Mouse (Mus musculus) kidney, postnatal 0 days (tissue): ENCODE measurements around the gene Traf3. TPM values are rescaled to one million over a fixed set of nuclear protein-coding genes. Genes with fewer than 3 reads are reported as not detected.

Experiments
- ATAC-seq: fragments of 200-750 bp; cut with Nextera tagmentation; replicated peaks from 2 replicates; pipeline ENCODE4 v1.8.0; 2017; ENCODE audit warnings: low read depth, moderate number of reproducible peaks, moderate TSS enrichment, moderate library complexity; ENCODE audit not compliant: low FRiP score
- DNase-seq: peaks from one replicate; pipeline ENCODE4 v3.0.0-alpha.2; 2016; ENCODE audit warnings: low spot score
- H3K27ac ChIP-seq: fragments of 300-500 bp; sonication (generic); 2 replicates; pipeline ENCODE4 v1.5.1; 2014; ENCODE audit warnings: mild to moderate bottlenecking
- H3K27me3 ChIP-seq: fragments of 300-500 bp; sonication (generic); 2 replicates; pipeline ENCODE4 v1.6.1; 2014; ENCODE audit warnings: low read length, mixed read lengths; ENCODE audit not compliant: insufficient read depth
- H3K36me3 ChIP-seq: fragments of 300-500 bp; sonication (generic); 2 replicates; pipeline ENCODE4 v1.6.1; 2014; ENCODE audit warnings: low read length, mixed read lengths; ENCODE audit not compliant: insufficient read depth
- H3K4me1 ChIP-seq: fragments of 300-500 bp; sonication (generic); replicated peaks from 2 replicates; pipeline ENCODE4 v1.6.1; 2014; ENCODE audit warnings: antibody characterized with exemption, low read length, mixed read lengths; ENCODE audit not compliant: insufficient read depth
- H3K4me2 ChIP-seq: fragments of 300-500 bp; sonication (generic); 2 replicates; pipeline ENCODE4 v1.6.1; 2014; ENCODE audit warnings: mild to moderate bottlenecking, low read length, moderate library complexity, mixed read lengths
- H3K4me3 ChIP-seq: fragments of 300-500 bp; sonication (generic); replicated peaks from 2 replicates; pipeline ENCODE4 v1.5.1; 2014; ENCODE audit warnings: low read depth, low read length
- H3K9ac ChIP-seq: fragments of 300-500 bp; sonication (generic); 2 replicates; pipeline ENCODE4 v1.6.1; 2014; ENCODE audit warnings: low read depth, low read length
- H3K9me3 ChIP-seq: fragments of 300-500 bp; sonication (generic); replicated peaks from 2 replicates; pipeline ENCODE4 v1.6.1; 2016; ENCODE audit warnings: low read length, inconsistent platforms, mixed read lengths
- CTCF ChIP-seq: IDR thresholded peaks from 2 replicates; pipeline ENCODE4 v1.5.1; 2016; ENCODE audit warnings: antibody characterized with exemption, low read depth, mild to moderate bottlenecking, moderate library complexity
- WGBS: fragments of 180-500 bp; shearing (Covaris S2); extraction: QIAGEN DNeasy Blood & Tissue Kit; methylation state at CpG from one replicate; pipeline ENCODE4 v1.1.7; 2014; 5-methylcytosine and 5-hydroxymethylcytosine counted together
- polyA plus RNA-seq: library from polyadenylated mRNA; unstranded; fragments of >200 nt; fragmentation: Nextera tagmentation; extraction: Ambion mirVana; gene quantifications from 2 replicates; pipeline ENCODE4 v1.2.1, GENCODE M21; 2015

Gene Traf3
- polyA plus RNA-seq, 1 experiment from 2014 or later: 7.3 TPM

- DNase-seq: no peak
- Histone ChIP-seq H3K4me2 (no peak overlapping the region), H3K27ac (no peak overlapping the region), H3K4me1 (no peaks in the 10 kb centered on the region), H3K9ac (no peak overlapping the region), H3K27me3 (no peaks in the 10 kb centered on the region), H3K4me3 (no peak overlapping the region), H3K36me3 (no peaks in the 10 kb centered on the region), H3K9me3 (no peaks in the 10 kb centered on the region)
- TF ChIP-seq CTCF: no peak
- ATAC-seq: no peak
- WGBS: 67% methylated on average over 7 of the region's 7 CpGs
Measured at GRCm38 (mm10) chr12:111152981-111153710, 13.0 kb upstream of the Traf3 start.

DNA sequence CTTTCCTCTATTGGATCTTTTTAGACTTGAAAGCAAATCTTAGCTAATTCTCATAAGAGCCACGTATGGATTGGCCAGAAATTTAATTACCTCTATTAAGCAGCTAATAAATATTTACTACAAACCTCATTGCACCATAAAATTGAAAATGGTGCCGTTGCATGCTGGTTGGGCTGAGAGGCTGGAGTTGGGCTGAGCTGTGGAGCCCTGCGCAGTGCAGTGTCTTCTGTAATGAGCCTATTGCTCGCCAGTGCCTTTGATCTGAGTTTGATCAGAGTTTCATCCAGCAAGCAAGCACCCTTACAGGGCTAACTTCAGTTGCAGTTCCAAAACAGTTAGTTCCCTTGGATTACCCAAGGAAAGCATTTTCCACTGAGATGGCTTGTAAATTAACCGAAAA, 12.2 kb upstream of the Traf3 start:
- Histone ChIP-seq H3K4me3 (no peak overlapping the region), H3K36me3 (no peaks in the 10 kb centered on the region), H3K9ac (no peak overlapping the region), H3K27me3 (no peaks in the 10 kb centered on the region), H3K4me2 (no peak overlapping the region), H3K27ac (no peak overlapping the region), H3K9me3 (no peaks in the 10 kb centered on the region), H3K4me1 (no peaks in the 10 kb centered on the region)
- ATAC-seq: no peak
- no peak for TF ChIP-seq CTCF
- DNase-seq: peak; percentile 49
- 37% methylated on average over 5 of the region's 5 CpGs for WGBS

GRCm38 (mm10) chr12:111154641-111155040, 11.5 kb upstream of the Traf3 start:
- Histone ChIP-seq H3K27ac (no peak overlapping the region), H3K9ac (no peak overlapping the region), H3K4me2 (no peak overlapping the region), H3K4me1 (no peaks in the 10 kb centered on the region; the same call in 1 of the 2 replicates), H3K9me3 (no peaks in the 10 kb centered on the region), H3K36me3 (no peaks in the 10 kb centered on the region), H3K4me3 (no peak overlapping the region), H3K27me3 (no peaks in the 10 kb centered on the region)
- WGBS: 85% methylated on average over 6 of the region's 6 CpGs
- TF ChIP-seq CTCF: no peak
- DNase-seq (no peak), ATAC-seq (no peak)

DNA sequence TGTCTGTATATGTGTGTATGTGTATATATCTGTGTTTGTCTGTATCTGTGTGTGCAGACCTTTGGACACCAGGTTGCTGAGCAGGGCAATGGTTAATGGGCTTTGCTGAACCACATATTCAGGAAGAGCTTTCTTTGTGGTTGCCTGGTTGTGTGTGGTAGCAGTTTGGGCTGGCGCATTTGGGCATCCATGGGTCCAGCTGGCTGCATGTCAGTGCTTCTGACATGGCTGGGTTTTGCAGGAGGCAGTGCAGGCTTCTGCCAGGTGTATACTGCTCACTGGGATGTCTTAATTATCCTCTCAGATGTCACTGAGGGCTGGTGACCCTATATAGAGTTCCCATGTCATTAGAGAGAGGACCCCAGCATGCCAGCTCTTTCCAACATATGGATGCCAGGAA, 10.4 kb upstream of the Traf3 start:
- no peaks in the 10 kb centered on the region for H3K9me3 ChIP-seq
- H3K9ac ChIP-seq: no peak overlapping the region
- no peak overlapping the region for H3K4me3 ChIP-seq
- no peak for ATAC-seq
- H3K4me1 ChIP-seq: no peaks in the 10 kb centered on the region; the same call in 1 of the 2 replicates
- H3K4me2 ChIP-seq: no peak overlapping the region
- DNase-seq: no peak
- H3K36me3 ChIP-seq: no peaks in the 10 kb centered on the region
- H3K27me3 ChIP-seq: no peaks in the 10 kb centered on the region
- no peak for TF ChIP-seq CTCF
- 100% methylated on average over 1 of the region's 1 CpGs for WGBS
- H3K27ac ChIP-seq: no peak overlapping the region

DNA sequence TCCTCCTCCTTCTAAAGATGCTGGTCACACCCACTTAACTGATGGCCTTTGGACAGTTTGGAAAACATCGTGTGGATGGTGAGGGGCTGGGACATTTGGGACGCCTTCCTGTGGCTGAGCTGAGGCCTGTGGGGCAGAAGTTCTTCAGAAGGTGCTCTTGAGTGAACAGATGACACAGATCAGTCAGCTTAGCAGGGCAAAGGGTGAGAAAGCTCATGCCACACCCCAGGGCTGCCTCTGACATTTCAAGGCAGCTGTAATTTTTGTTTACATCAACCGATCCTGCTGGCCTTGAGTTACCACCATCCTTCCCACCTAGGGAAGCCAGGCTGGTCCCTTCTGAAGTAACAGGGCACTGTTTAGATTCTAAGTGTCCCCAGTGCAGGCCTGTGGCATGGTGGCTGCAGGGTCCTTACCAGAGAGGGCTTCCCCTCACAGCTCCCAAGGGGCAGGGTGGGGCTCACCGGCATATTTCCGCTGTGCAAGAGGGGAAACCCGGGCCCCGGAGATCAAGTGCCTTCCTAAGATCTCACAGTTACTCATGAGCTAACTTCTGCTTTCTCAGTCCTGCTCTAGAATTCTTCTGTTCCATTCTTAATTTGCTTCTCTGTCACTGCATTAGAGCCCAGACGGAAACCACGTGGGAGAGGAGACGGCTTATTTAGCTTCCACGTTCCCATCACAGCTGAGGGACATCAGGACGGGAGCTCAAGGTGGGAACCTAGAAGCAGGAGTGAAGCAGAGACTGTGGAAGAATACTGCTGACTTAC, 6.3 kb upstream of the Traf3 start:
- H3K4me3 ChIP-seq: no peak overlapping the region
- H3K27ac ChIP-seq: 0 out of 2 replicates have a peak overlapping the region, but pooled peaks have one; percentile 42
- DNase-seq: no peak
- no peaks in the 10 kb centered on the region for H3K27me3 ChIP-seq
- no peaks in the 10 kb centered on the region for H3K36me3 ChIP-seq
- H3K4me1 ChIP-seq: peaks cover 11% of the 10 kb centered on the region
- no peak for ATAC-seq
- no peak overlapping the region; the same call in 1 of the 2 replicates for H3K9ac ChIP-seq
- TF ChIP-seq CTCF: no peak
- no peaks in the 10 kb centered on the region for H3K9me3 ChIP-seq
- H3K4me2 ChIP-seq: no peak overlapping the region
- 29% methylated on average over 12 of the region's 12 CpGs for whole genome bisulfite sequencing

- ATAC-seq: no peak
Measured at GRCm38 (mm10) chr12:111160871-111161270, 5.3 kb upstream of the Traf3 start.

More at GRCm38 (mm10) chr12:111160871-111161270, 5.3 kb upstream of the Traf3 start:
- no peaks in the 10 kb centered on the region for H3K9me3 ChIP-seq
- peaks cover 14% of the 10 kb centered on the region for H3K4me1 ChIP-seq
- H3K4me3 ChIP-seq: no peak overlapping the region
- no peak overlapping the region for H3K9ac ChIP-seq
- no peaks in the 10 kb centered on the region for H3K27me3 ChIP-seq
- WGBS: 94% methylated on average over 10 of the region's 10 CpGs
- H3K36me3 ChIP-seq: no peaks in the 10 kb centered on the region
- no peak overlapping the region for H3K4me2 ChIP-seq
- no peak for TF ChIP-seq CTCF
- DNase-seq: no peak
- H3K27ac ChIP-seq: no peak overlapping the region
